Mouse (Mus musculus) heart, adult 2 months (tissue): ENCODE results near the gene Vac14.

Experiments
- CTCF ChIP-seq: fragments of 200-600 bp; IDR thresholded peaks from 2 replicates; pipeline ENCODE4 v1.8.1; 2022; ENCODE audit warnings: antibody characterized with exemption, mild to moderate bottlenecking, moderate library complexity
- POLR2A ChIP-seq: fragments of 200-500 bp; IDR thresholded peaks from 2 replicates; pipeline ENCODE4 v1.6.1; 2011; ENCODE audit warnings: mild to moderate bottlenecking, low read depth, low read length, control low read depth; ENCODE audit not compliant: insufficient read depth

DNA sequence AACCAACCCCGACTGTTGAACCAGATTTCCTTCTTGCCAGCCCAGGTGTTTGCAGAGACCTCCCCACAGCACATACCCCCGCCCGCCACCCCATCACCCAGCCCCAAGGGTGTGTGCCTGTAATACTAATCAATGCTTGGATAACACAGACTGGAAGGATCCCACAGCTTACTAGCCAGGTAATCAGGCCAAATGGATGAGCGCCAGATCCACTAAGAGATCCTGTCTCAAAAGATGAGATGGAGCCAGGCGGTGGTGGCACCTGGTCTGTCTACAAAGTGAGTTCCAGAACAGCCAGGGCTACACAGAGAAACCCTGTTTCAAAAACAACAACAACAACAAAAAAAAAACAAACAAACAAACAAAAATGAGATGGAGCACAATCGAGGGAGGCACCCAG is 148.9 kb downstream of the Vac14 start:
- TF ChIP-seq POLR2A (no peak), CTCF (no peak)
